Comparison of ENCODE assay signal across 22 mouse cellular contexts in the genomic region with DNA sequence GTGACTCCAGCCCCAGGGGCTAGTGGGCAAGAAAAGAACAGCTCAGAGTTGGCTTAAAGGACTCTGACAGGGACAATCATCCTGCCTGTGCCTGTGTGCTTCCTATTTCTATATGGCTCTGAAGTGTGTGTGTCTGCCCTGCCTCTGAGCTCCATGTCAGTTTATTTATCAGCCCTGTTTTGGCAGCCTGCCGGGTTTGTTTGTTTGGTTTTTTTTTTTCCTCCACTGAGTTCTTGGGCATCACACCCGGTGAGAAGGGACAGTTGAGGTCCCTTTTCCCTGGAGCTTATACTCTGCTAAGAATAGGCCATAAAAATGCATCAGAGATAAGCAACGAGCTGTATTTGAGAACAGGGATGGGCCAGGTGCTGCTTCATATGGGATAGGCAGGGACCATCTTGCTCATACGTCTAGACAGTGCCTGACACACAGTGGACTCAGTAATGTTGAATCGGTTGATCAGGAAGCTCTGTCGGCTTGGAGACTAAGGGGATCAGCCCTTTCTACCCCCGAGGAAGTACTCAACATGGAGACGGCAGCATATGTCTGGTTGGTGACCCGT. TPM values are rescaled to one million over a fixed set of nuclear protein-coding genes. Genes with fewer than 3 reads are reported as not detected.
DNase-seq lines count a peak whose midpoint lies in the region; ATAC-seq and TF ChIP-seq lines count a peak whose summit lies in the region.
"Had no signal": no experiment of that assay in that cellular context is flagged by ENCODE, and none has a peak within 500 bp of the region (broad histone marks: within the 10 kb centered on the region; RNA-seq: fewer than 3 reads in every experiment).

No protein-coding gene starts in this region.

- H3K27me3 ChIP-seq in heart, postnatal 0 days (ENCODE audit: control insufficient read depth, insufficient read depth, low read length), result no peaks in the 10 kb centered on the region
- no peaks in the 10 kb centered on the region for H3K27me3 ChIP-seq in intestine, embryonic 14.5 days (replicated peaks; ENCODE audit: control insufficient read depth, insufficient read depth, low read length)
- H3K27me3 ChIP-seq in limb, embryonic 10.5 days (ENCODE audit: low read depth, poor library complexity, severe bottlenecking), result no peaks in the 10 kb centered on the region
- H3K27me3 ChIP-seq in midbrain, embryonic 15.5 days (replicated peaks), result no peaks in the 10 kb centered on the region
- H3K27me3 ChIP-seq: neural tube, embryonic 13.5 days had no signal

- no peak overlapping the region for H3K4me2 ChIP-seq in heart, postnatal 0 days (ENCODE audit: low read depth, low read length)
- H3K4me2 ChIP-seq in intestine, embryonic 14.5 days (ENCODE audit: low read length), result no peak overlapping the region
- no peak overlapping the region for H3K4me2 ChIP-seq in midbrain, embryonic 15.5 days
- H3K4me2 ChIP-seq: neural tube, embryonic 13.5 days had no signal

- H3K9me3 ChIP-seq in heart, postnatal 0 days (replicated peaks; ENCODE audit: control insufficient read depth, low read length), result no peaks in the 10 kb centered on the region
- H3K9me3 ChIP-seq in intestine, embryonic 14.5 days (ENCODE audit: control insufficient read depth, low read length), result no peaks in the 10 kb centered on the region
- no peaks in the 10 kb centered on the region for H3K9me3 ChIP-seq in limb, embryonic 10.5 days (replicated peaks)
- no peaks in the 10 kb centered on the region for H3K9me3 ChIP-seq in midbrain, embryonic 15.5 days
- H3K9me3 ChIP-seq: neural tube, embryonic 13.5 days had no signal

- intact Hi-C loops in left cerebral cortex, postnatal 25 days (cut with DNase I), result loop anchor here (5.0 kb wide), 1 partner anchor 105 kb away; no protein-coding TSS in a partner anchor

- peak overlapping the region; percentile 21; the same call in 1 of the 2 replicates for H3K27ac ChIP-seq in heart, postnatal 0 days (ENCODE audit: low read depth)
- peak overlapping the region; percentile 59 for H3K27ac ChIP-seq in intestine, embryonic 14.5 days (ENCODE audit: low read depth)
- 0 out of 2 replicates have a peak overlapping the region, but pooled peaks have one; percentile 14 for H3K27ac ChIP-seq in limb, embryonic 10.5 days
- H3K27ac ChIP-seq in midbrain, embryonic 15.5 days, result no peak overlapping the region
- H3K27ac ChIP-seq: hindbrain, postnatal 0 days; kidney, postnatal 0 days; neural tube, embryonic 13.5 days had no signal

- DNase-seq in heart, postnatal 0 days (ENCODE audit: low spot score), result no peak
- no peak for DNase-seq in heart, postnatal 4 days
- DNase-seq in lung, postnatal 10 days, result peak; percentile 41
- DNase-seq in lung, postnatal 25 days (ENCODE audit: low spot score), result no peak
- DNase-seq in intestine, embryonic 14.5 days (ENCODE audit: low spot score), result no peak
- DNase-seq in limb, embryonic 10.5 days (ENCODE audit: low spot score), result no peak
- DNase-seq in left cerebral cortex, postnatal 25 days (ENCODE audit: low spot score in 2 of 2), result no peak
- DNase-seq: cerebellum, adult 11-12 months; gastrocnemius, postnatal 25 days; thymus, postnatal 36 days had no signal

- no peak overlapping the region for H3K9ac ChIP-seq in heart, postnatal 0 days (replicated peaks; ENCODE audit: low read depth, low read length)
- no peak overlapping the region for H3K9ac ChIP-seq in intestine, embryonic 14.5 days (ENCODE audit: low read length)
- H3K9ac ChIP-seq in midbrain, embryonic 15.5 days, result no peak overlapping the region
- H3K9ac ChIP-seq: neural tube, embryonic 13.5 days had no signal

- TF ChIP-seq EP300 in heart, postnatal 0 days (IDR thresholded peaks at IDR 0.05; ENCODE audit: low read depth), result no peak

- ATAC-seq in heart, postnatal 0 days (ENCODE audit: insufficient read depth, low read depth), result no peak
- no peak for ATAC-seq in intestine, embryonic 14.5 days (replicated peaks; ENCODE audit: low FRiP score, low TSS enrichment, low read depth)
- no peak for ATAC-seq in midbrain, embryonic 15.5 days (replicated peaks)
- ATAC-seq: forebrain, embryonic 14.5 days; hindbrain, postnatal 0 days had no signal

- H3K4me1 ChIP-seq in heart, postnatal 0 days (ENCODE audit: control insufficient read depth, insufficient read depth), result peaks cover 37% of the 10 kb centered on the region
- H3K4me1 ChIP-seq in intestine, embryonic 14.5 days (replicated peaks; ENCODE audit: control insufficient read depth, insufficient read depth, low read length), result peaks cover 18% of the 10 kb centered on the region; the same call in 1 of the 2 replicates
- H3K4me1 ChIP-seq in limb, embryonic 10.5 days, result peaks cover 31% of the 10 kb centered on the region
- H3K4me1 ChIP-seq in midbrain, embryonic 15.5 days, result peaks cover 14% of the 10 kb centered on the region

- H3K36me3 ChIP-seq in heart, postnatal 0 days (replicated peaks; ENCODE audit: control insufficient read depth, insufficient read depth, low read length), result no peaks in the 10 kb centered on the region
- H3K36me3 ChIP-seq in intestine, embryonic 14.5 days (ENCODE audit: control insufficient read depth, insufficient read depth, low read length), result no peaks in the 10 kb centered on the region
- no peaks in the 10 kb centered on the region for H3K36me3 ChIP-seq in limb, embryonic 10.5 days
- H3K36me3 ChIP-seq in midbrain, embryonic 15.5 days (replicated peaks), result no peaks in the 10 kb centered on the region
- H3K36me3 ChIP-seq: neural tube, embryonic 13.5 days had no signal

- no peak overlapping the region for H3K4me3 ChIP-seq in heart, postnatal 0 days (ENCODE audit: low read depth, low read length)
- no peak overlapping the region for H3K4me3 ChIP-seq in intestine, embryonic 14.5 days (ENCODE audit: low read depth, low read length)
- no peak overlapping the region for H3K4me3 ChIP-seq in limb, embryonic 10.5 days
- H3K4me3 ChIP-seq in midbrain, embryonic 15.5 days, result no peak overlapping the region
- H3K4me3 ChIP-seq: erythroblast, embryonic 14.5 days; neural tube, embryonic 13.5 days had no signal

- no peak for TF ChIP-seq CTCF in heart, postnatal 0 days (IDR thresholded peaks at IDR 0.05; ENCODE audit: low read depth)

- 40% methylated on average over 9 of the region's 9 CpGs for WGBS in heart, postnatal 0 days
- 49% methylated on average over 9 of the region's 9 CpGs for WGBS in intestine, embryonic 14.5 days
- WGBS in limb, embryonic 10.5 days, result 74% methylated on average over 9 of the region's 9 CpGs
- 80% methylated on average over 9 of the region's 9 CpGs for WGBS in midbrain, embryonic 15.5 days

RNA-seq across cellular contexts. Expression of a gene that starts 11.0 kb away (rescaled TPM):
- 183 and 192 TPM in 2 replicates for total RNA-seq in heart, postnatal 0 days (2014; rRNA removed; ENCODE audit: low replicate concordance)
- 135 and 138 TPM in 2 replicates for polyA plus RNA-seq in heart, postnatal 0 days (2015; fragmentation: Nextera tagmentation; extraction: Ambion mirVana)
- 10 to 100 TPM; 96.6 to 97.7 TPM for total RNA-seq in heart, postnatal 4 days (2021)
- polyA plus RNA-seq in intestine, embryonic 14.5 days (2014; fragmentation: Nextera tagmentation; extraction: Ambion mirVana), result 595 and 619 TPM in 2 replicates
- 1,533 and 1,561 TPM in 2 replicates for polyA plus RNA-seq in limb, embryonic 10.5 days (2016; fragmentation: Nextera tagmentation; extraction: Ambion mirVana)
- 100 to 1,000 TPM; 196 to 227 TPM for total RNA-seq in left cerebral cortex, postnatal 25 days (2021)
- 1,751 and 1,836 TPM in 2 replicates for polyA plus RNA-seq in midbrain, embryonic 15.5 days (2015; fragmentation: Nextera tagmentation; extraction: Ambion mirVana)

RNA-seq across cellular contexts. Expression of a gene that starts 11.4 kb away (rescaled TPM):
- total RNA-seq in heart, postnatal 0 days (2014; rRNA removed; ENCODE audit: low replicate concordance), result not detected in 2 replicates
- 0.22 and 0.52 TPM in 2 replicates for polyA plus RNA-seq in heart, postnatal 0 days (2015; fragmentation: Nextera tagmentation; extraction: Ambion mirVana)
- not detected for total RNA-seq in heart, postnatal 4 days (2021)
- 0.47 TPM in 1 of 2 replicates, not detected in the other for polyA plus RNA-seq in intestine, embryonic 14.5 days (2014; fragmentation: Nextera tagmentation; extraction: Ambion mirVana)
- not detected in 2 replicates for polyA plus RNA-seq in limb, embryonic 10.5 days (2016; fragmentation: Nextera tagmentation; extraction: Ambion mirVana)
- total RNA-seq in left cerebral cortex, postnatal 25 days (2021), result not detected
- 0.56 TPM in 1 of 2 replicates, not detected in the other for polyA plus RNA-seq in midbrain, embryonic 15.5 days (2015; fragmentation: Nextera tagmentation; extraction: Ambion mirVana)
- total RNA-seq: adrenal gland, adult 18-20 months; gastrocnemius, postnatal 25 days; hematopoietic stem cell, adult 5-6 weeks; MEL had no signal
- polyA plus RNA-seq: embryonic facial prominence, embryonic 11.5 days; forebrain, embryonic 14.5 days; limb, embryonic 14.5 days; neural tube, embryonic 13.5 days had no signal

RNA-seq across cellular contexts. Expression of a gene that starts 11.6 kb away (rescaled TPM):
- total RNA-seq in heart, postnatal 0 days (2014; rRNA removed; ENCODE audit: low replicate concordance), result not detected in 2 replicates
- polyA plus RNA-seq in heart, postnatal 0 days (2015; fragmentation: Nextera tagmentation; extraction: Ambion mirVana), result not detected in 2 replicates
- total RNA-seq in heart, postnatal 4 days (2021), result not detected
- not detected in 2 replicates for polyA plus RNA-seq in intestine, embryonic 14.5 days (2014; fragmentation: Nextera tagmentation; extraction: Ambion mirVana)
- polyA plus RNA-seq in limb, embryonic 10.5 days (2016; fragmentation: Nextera tagmentation; extraction: Ambion mirVana), result 0.11 TPM in 1 of 2 replicates, not detected in the other
- under 1 TPM; 0.25 to 0.37 TPM for total RNA-seq in left cerebral cortex, postnatal 25 days (2021)
- 0.49 and 0.52 TPM in 2 replicates for polyA plus RNA-seq in midbrain, embryonic 15.5 days (2015; fragmentation: Nextera tagmentation; extraction: Ambion mirVana)
- total RNA-seq: adrenal gland, adult 18-20 months; gastrocnemius, postnatal 25 days; hematopoietic stem cell, adult 5-6 weeks; hindbrain, postnatal 0 days; MEL had no signal
- polyA plus RNA-seq: embryonic facial prominence, embryonic 11.5 days; erythroblast, embryonic 14.5 days; forebrain, embryonic 14.5 days; kidney, postnatal 0 days; limb, embryonic 14.5 days; neural tube, embryonic 13.5 days; spleen, adult 2 months had no signal

RNA-seq across cellular contexts. Expression of a gene that starts 40.1 kb away (rescaled TPM):
- 25.8 and 34.5 TPM in 2 replicates for total RNA-seq in heart, postnatal 0 days (2014; rRNA removed; ENCODE audit: low replicate concordance)
- polyA plus RNA-seq in heart, postnatal 0 days (2015; fragmentation: Nextera tagmentation; extraction: Ambion mirVana), result 73.6 and 77.9 TPM in 2 replicates
- 10 to 100 TPM; 45.0 to 46.4 TPM for total RNA-seq in heart, postnatal 4 days (2021)
- 212 and 230 TPM in 2 replicates for polyA plus RNA-seq in intestine, embryonic 14.5 days (2014; fragmentation: Nextera tagmentation; extraction: Ambion mirVana)
- 308 and 336 TPM in 2 replicates for polyA plus RNA-seq in limb, embryonic 10.5 days (2016; fragmentation: Nextera tagmentation; extraction: Ambion mirVana)
- total RNA-seq in left cerebral cortex, postnatal 25 days (2021), result 10 to 100 TPM; 28.5 to 31.6 TPM
- polyA plus RNA-seq in midbrain, embryonic 15.5 days (2015; fragmentation: Nextera tagmentation; extraction: Ambion mirVana), result 86.1 and 99.3 TPM in 2 replicates

RNA-seq across cellular contexts. Expression of a gene that starts 41.0 kb away (rescaled TPM):
- total RNA-seq in heart, postnatal 0 days (2014; rRNA removed; ENCODE audit: low replicate concordance), result 46.3 and 58.4 TPM in 2 replicates
- 18.7 and 20.1 TPM in 2 replicates for polyA plus RNA-seq in heart, postnatal 0 days (2015; fragmentation: Nextera tagmentation; extraction: Ambion mirVana)
- total RNA-seq in heart, postnatal 4 days (2021), result 10 to 100 TPM; 34.0 to 36.6 TPM
- polyA plus RNA-seq in intestine, embryonic 14.5 days (2014; fragmentation: Nextera tagmentation; extraction: Ambion mirVana), result 21.8 and 24.6 TPM in 2 replicates
- polyA plus RNA-seq in limb, embryonic 10.5 days (2016; fragmentation: Nextera tagmentation; extraction: Ambion mirVana), result 19.9 and 20.5 TPM in 2 replicates
- 10 to 100 TPM; 51.7 to 58.8 TPM for total RNA-seq in left cerebral cortex, postnatal 25 days (2021)
- 38.6 and 39.9 TPM in 2 replicates for polyA plus RNA-seq in midbrain, embryonic 15.5 days (2015; fragmentation: Nextera tagmentation; extraction: Ambion mirVana)
